Mouse (Mus musculus) B cell, adult 2 months (primary cell): ENCODE measurements around the gene Neurl4.
"Not testable (repeated sequence)": the region's sequence is repeated elsewhere in the genome, so short reads cannot be mapped to it uniquely, and the experiment has no call there.

Source experiments
- DNase-seq, 2 experiments: peaks; one replicate each; pipeline ENCODE4 v3.0.0; 2022

Gene Neurl4

DNA sequence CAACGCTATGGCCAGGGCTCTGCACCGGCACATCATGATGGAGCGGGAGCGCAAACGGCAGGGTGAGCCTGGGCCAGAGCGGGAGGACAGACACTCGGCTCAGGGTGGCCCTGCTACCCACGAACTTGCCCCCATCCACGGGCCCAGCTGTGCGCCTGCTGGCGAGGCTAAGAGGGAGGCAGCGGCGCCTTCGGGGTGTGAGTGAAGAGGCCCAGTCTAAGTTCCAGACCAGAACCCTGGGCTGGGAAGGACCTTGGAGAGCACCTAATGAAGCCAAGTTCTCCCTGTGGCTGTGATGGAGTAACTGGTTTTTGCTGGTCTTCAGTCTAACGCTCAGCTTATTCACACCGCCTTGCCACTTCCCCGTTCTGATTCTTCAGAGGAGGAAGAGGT, 13.5 kb downstream of the Neurl4 start:
- no peak for DNase-seq

DNA sequence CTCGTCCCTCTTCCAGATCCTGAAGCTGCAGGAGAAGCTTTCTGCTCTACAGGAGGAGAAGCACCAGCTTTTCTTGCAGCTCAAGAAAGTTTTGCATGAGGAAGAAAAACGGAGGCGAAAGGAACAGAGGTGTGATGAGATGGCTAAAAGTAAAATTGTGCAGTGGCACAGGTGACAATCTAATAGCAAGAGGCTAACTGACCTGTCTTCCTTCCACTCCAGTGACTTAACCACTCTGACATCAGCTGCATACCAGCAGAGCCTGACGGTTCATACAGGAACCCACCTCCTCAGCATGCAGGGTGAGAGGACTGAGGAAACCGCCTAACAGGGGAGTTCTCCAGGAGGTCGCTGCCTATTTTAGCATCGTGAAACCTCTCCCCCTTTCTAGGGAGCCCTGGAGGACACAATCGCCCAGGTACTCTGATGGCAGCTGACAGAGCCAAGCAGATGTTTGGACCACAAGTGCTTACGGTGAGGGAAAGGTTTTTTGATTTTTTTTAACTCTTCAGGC, 14.1 kb downstream of the Neurl4 start:
- DNase-seq: no peak

- no peak for DNase-seq
Measured at GRCm38 (mm10) chr11:69915667-69916627, 15.1 kb downstream of the Neurl4 start.

- not testable (repeated sequence) for DNase-seq
Measured at GRCm38 (mm10) chr11:69916652-69917378, 15.9 kb downstream of the Neurl4 start.

DNA sequence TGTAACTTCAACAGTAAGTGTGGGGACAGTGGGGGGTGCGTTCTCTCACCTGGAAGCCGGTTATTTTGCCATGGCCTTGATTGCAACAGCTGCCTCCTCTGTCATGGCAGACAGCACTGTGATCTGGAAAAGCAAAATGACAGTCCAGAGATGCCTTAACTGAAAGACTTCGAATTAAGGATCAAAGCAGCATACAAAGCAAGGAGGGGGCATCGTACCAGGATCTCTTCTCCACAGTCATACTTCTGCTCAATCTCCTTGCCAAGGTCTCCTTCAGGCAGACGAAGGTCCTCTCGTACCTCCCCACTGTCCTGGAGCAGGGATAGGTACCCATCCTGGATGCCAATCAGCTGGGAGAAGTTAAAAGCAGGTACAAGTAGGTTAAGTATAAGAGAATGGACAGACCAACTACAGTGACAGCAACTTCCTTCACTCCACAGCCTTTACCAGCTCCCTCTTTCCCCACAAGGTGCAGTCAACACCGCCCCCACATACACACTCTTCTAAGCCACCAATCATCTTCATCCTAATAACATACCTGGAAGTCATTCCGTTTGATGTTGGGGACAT, 16.6 kb downstream of the Neurl4 start:
- DNase-seq: no peak

- no peak for DNase-seq
Measured at GRCm38 (mm10) chr11:69918118-69918517, 17.2 kb downstream of the Neurl4 start.

- no peak for DNase-seq
Measured at GRCm38 (mm10) chr11:69919053-69919452, 18.2 kb downstream of the Neurl4 start.

GRCm38 (mm10) chr11:69919661-69920265, 18.9 kb downstream of the Neurl4 start:
- DNase-seq: peak; percentile 92 to 94

- peak in 1 of 2 experiments; percentile 50 for DNase-seq
Measured at GRCm38 (mm10) chr11:69920266-69921031, 19.6 kb downstream of the Neurl4 start.

GRCm38 (mm10) chr11:69921114-69922011, 20.5 kb downstream of the Neurl4 start, which contains the start of gene Eif5a:
TSS of gene Eif5a (minus strand) at chr11:69921958.
- DNase-seq: peak; percentile 100

- no peak for DNase-seq
Measured at GRCm38 (mm10) chr11:69922012-69922756, 21.3 kb downstream of the Neurl4 start.

- no peak for DNase-seq
Measured at GRCm38 (mm10) chr11:69922796-69923195, 21.9 kb downstream of the Neurl4 start.

GRCm38 (mm10) chr11:69927501-69927900, 26.6 kb downstream of the Neurl4 start:
- no peak for DNase-seq

GRCm38 (mm10) chr11:69929712-69930111, 28.8 kb downstream of the Neurl4 start:
- DNase-seq: no peak

- not testable (repeated sequence) for DNase-seq
Measured at GRCm38 (mm10) chr11:69930176-69930575, 29.3 kb downstream of the Neurl4 start.

DNA sequence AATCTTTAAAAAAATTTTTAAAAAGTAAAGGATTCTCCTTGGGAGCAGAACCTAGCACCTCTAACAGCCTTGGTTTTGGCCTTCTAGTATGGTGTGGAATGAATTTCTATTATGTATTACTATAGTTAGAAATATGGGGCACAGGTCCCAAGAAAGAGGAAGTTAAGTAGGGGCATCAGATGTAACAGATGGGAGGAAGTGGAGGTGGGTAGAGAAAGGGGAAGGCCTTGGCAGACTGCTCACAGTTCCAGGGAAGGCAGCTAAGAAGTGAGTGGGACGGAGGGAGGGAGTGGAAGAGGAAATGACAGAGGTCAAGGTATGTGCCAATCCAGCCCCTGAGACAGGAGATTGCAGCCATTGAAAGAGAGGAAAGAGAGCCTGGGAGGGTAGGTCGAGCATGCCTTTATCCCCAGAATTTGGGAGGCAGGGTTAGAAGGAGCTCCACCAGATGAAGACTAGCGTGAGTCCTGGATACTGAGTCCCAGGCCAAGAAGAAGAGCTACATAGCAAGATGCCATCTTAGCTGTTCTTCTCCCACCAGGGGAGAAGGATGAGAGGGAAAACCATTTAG, 30.2 kb downstream of the Neurl4 start:
- DNase-seq: peak; percentile 45 to 58

DNA sequence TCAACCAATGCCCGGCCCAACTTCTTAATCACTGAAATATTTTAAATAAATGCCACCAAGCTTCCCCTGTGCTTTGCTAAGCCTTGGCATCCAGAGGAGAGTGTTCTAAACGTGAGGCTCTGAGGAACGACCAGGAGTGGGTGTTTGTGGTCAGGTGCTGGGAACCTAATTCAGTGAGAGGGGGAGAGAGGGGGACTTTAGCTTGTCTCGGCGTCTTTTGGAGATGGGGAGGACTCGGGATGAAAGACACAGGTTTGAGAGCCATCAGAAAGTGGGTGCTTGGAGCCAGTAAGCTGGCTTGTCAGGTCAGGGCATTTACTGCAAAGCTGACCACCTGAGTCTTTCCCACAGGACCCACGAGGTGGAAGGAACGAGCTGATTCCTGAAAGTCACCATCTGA, 30.9 kb downstream of the Neurl4 start:
- DNase-seq: no peak

DNA sequence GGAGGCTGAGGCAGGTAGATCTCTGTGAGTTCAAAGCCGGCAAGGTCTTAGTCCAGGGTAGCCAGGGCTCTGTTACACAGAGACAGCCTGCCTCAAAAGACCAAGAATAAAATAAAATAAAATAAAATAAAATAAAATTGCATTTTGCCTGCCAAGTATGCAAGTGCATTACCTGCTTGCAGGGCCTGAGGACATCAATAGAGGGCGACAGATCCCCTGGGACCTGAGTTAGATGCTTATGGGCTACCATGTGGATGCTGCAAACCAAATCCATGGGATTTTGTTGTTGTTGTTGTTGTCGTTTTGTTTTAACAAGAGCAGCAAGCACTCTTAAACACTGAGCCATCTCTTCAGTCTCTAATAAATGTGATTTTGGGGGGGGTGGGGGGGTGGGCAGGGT, 31.4 kb downstream of the Neurl4 start:
- DNase-seq: peak; percentile 33 to 35

GRCm38 (mm10) chr11:69933066-69933465, 32.2 kb downstream of the Neurl4 start:
- DNase-seq: no peak

GRCm38 (mm10) chr11:69934169-69934568, 33.3 kb downstream of the Neurl4 start:
- peak; percentile 94 to 95 for DNase-seq
